ENCODE assay signal across 15 mouse cellular contexts in the genomic region with DNA sequence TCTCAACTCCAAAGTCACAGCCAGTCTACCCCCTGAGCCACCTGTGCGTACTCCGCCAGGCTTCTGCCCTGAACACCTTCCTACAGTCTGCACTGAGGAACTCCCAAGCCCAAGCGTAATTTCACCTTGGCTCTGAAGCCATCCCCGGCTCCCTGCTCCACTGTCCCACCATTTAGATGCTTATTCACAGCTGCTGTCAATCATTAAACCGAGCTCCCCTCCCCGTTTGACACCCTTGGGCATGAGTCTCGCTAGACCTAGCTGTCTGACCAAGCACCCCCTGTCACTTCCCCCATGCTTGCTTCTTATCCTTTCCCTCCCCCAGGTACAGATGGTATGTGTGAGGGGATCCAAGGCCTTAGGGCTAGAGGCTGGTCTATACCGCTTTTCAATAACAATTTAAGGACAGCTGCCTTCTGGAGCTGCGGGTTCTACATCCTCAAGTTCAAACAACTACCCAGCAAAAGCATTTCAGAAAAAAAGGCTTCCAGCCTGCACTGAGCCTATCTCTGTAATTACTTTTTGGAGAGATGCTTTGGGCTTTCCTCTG. TPM values are rescaled to one million over a fixed set of nuclear protein-coding genes. Genes with fewer than 3 reads are reported as not detected.
DNase-seq lines count a peak whose midpoint lies in the region; ATAC-seq and TF ChIP-seq lines count a peak whose summit lies in the region.
"Had no signal": no experiment of that assay in that cellular context is flagged by ENCODE, and none has a peak within 500 bp of the region (broad histone marks: within the 10 kb centered on the region; RNA-seq: fewer than 3 reads in every experiment).

No protein-coding gene starts in this region.

- ATAC-seq in lung, embryonic 14.5 days (ENCODE audit: insufficient read depth), result no peak
- no peak for ATAC-seq in embryonic facial prominence, embryonic 13.5 days (ENCODE audit: insufficient number of reproducible peaks, insufficient read depth, low FRiP score, low TSS enrichment, low read depth)
- ATAC-seq in limb, embryonic 13.5 days (ENCODE audit: low FRiP score, low read depth), result no peak
- ATAC-seq: forebrain, embryonic 16.5 days had no signal

- peaks cover 46% of the 10 kb centered on the region for H3K4me1 ChIP-seq in lung, embryonic 14.5 days (ENCODE audit: insufficient read depth)
- peaks cover 16% of the 10 kb centered on the region for H3K4me1 ChIP-seq in lung, adult 2 months (ENCODE audit: control insufficient read depth, insufficient read depth, low read length)
- peaks cover 77% of the 10 kb centered on the region for H3K4me1 ChIP-seq in embryonic facial prominence, embryonic 13.5 days
- H3K4me1 ChIP-seq in kidney, adult 2 months (ENCODE audit: control insufficient read depth, insufficient read depth, low read length), result peaks cover 72% of the 10 kb centered on the region
- H3K4me1 ChIP-seq in limb, embryonic 13.5 days, result peaks cover 69% of the 10 kb centered on the region

- no peak for DNase-seq in lung, embryonic 14.5 days
- DNase-seq in lung, adult 2 months, result no peak
- DNase-seq in kidney, adult 2 months, result peak; percentile 93
- no peak for DNase-seq in right cerebral cortex, postnatal 36 days (ENCODE audit: low spot score in 2 of 2)
- DNase-seq in urinary bladder, adult 18-20 months (ENCODE audit: low spot score in 2 of 2), result no peak
- no peak for DNase-seq in frontal cortex, postnatal 10 days (ENCODE audit: low spot score in 2 of 2)
- DNase-seq: cerebellum, postnatal 25 days; right cerebral cortex, postnatal 4 days; thymus, adult 18-20 months had no signal

- no peak overlapping the region for H3K4me2 ChIP-seq in lung, embryonic 14.5 days
- H3K4me2 ChIP-seq in embryonic facial prominence, embryonic 13.5 days, result no peak overlapping the region
- H3K4me2 ChIP-seq in limb, embryonic 13.5 days (replicated peaks), result peak overlapping the region; percentile 12; the same call in 1 of the 2 replicates
- H3K4me2 ChIP-seq: hindbrain, embryonic 15.5 days had no signal

- peak overlapping the region; percentile 0; the same call in 1 of the 2 replicates for H3K27ac ChIP-seq in lung, embryonic 14.5 days (ENCODE audit: low read depth)
- H3K27ac ChIP-seq in embryonic facial prominence, embryonic 13.5 days, result peak overlapping the region; percentile 82
- peak overlapping the region; percentile 78 for H3K27ac ChIP-seq in kidney, adult 2 months (ENCODE audit: insufficient read depth, low read depth, low read length)
- H3K27ac ChIP-seq in limb, embryonic 13.5 days, result peak overlapping the region; percentile 64; the same call in 1 of the 2 replicates
- H3K27ac ChIP-seq: hindbrain, embryonic 15.5 days had no signal

- no peak overlapping the region; the same call in 1 of the 2 replicates for H3K9ac ChIP-seq in lung, embryonic 14.5 days
- H3K9ac ChIP-seq in embryonic facial prominence, embryonic 13.5 days, result peak overlapping the region; percentile 55; the same call in 1 of the 2 replicates
- no peak overlapping the region for H3K9ac ChIP-seq in limb, embryonic 13.5 days
- H3K9ac ChIP-seq: hindbrain, embryonic 15.5 days had no signal

- no peaks in the 10 kb centered on the region for H3K36me3 ChIP-seq in lung, embryonic 14.5 days (ENCODE audit: insufficient read depth)
- H3K36me3 ChIP-seq in embryonic facial prominence, embryonic 13.5 days, result no peaks in the 10 kb centered on the region
- no peaks in the 10 kb centered on the region for H3K36me3 ChIP-seq in kidney, adult 2 months (ENCODE audit: control insufficient read depth, insufficient read depth, low read length)
- H3K36me3 ChIP-seq in limb, embryonic 13.5 days, result peaks cover 8% of the 10 kb centered on the region; the same call in 1 of the 2 replicates
- H3K36me3 ChIP-seq: hindbrain, embryonic 15.5 days had no signal

- no peak overlapping the region for H3K4me3 ChIP-seq in lung, embryonic 14.5 days (ENCODE audit: low read depth, low read length)
- H3K4me3 ChIP-seq in lung, adult 2 months (replicated peaks; ENCODE audit: extremely low read depth, low read depth, low read length), result no peak overlapping the region
- H3K4me3 ChIP-seq in embryonic facial prominence, embryonic 13.5 days, result no peak overlapping the region
- no peak overlapping the region for H3K4me3 ChIP-seq in kidney, adult 2 months (ENCODE audit: insufficient read depth, low read depth, low read length)
- no peak overlapping the region for H3K4me3 ChIP-seq in limb, embryonic 13.5 days
- H3K4me3 ChIP-seq: hindbrain, embryonic 15.5 days had no signal

- TF ChIP-seq POLR2A in lung, adult 2 months (IDR thresholded peaks at IDR 0.05; ENCODE audit: borderline replicate concordance, extremely low read depth, low read depth, low read length), result no peak
- TF ChIP-seq POLR2A in kidney, adult 2 months (IDR thresholded peaks at IDR 0.05; ENCODE audit: low read depth, low read length), result no peak

- H3K9me3 ChIP-seq in lung, embryonic 14.5 days (ENCODE audit: low read depth, low read length), result no peaks in the 10 kb centered on the region
- no peaks in the 10 kb centered on the region for H3K9me3 ChIP-seq in embryonic facial prominence, embryonic 13.5 days
- no peaks in the 10 kb centered on the region for H3K9me3 ChIP-seq in limb, embryonic 13.5 days
- H3K9me3 ChIP-seq: hindbrain, embryonic 15.5 days had no signal

- 48% methylated on average over 9 of the region's 9 CpGs for WGBS in lung, embryonic 14.5 days
- WGBS in lung, adult 2 months, result 71% methylated on average over 9 of the region's 9 CpGs
- WGBS in embryonic facial prominence, embryonic 13.5 days, result 42% methylated on average over 9 of the region's 9 CpGs
- WGBS in kidney, adult 2 months, result 41% methylated on average over 9 of the region's 9 CpGs
- 51% methylated on average over 9 of the region's 9 CpGs for WGBS in limb, embryonic 13.5 days

- no peak for TF ChIP-seq CTCF in lung, embryonic 14.5 days (IDR thresholded peaks at IDR 0.05; ENCODE audit: low read depth)
- no peak for TF ChIP-seq CTCF in lung, adult 2 months (IDR thresholded peaks at IDR 0.05; ENCODE audit: insufficient read depth, low read length)
- TF ChIP-seq CTCF in kidney, adult 2 months (conservative IDR thresholded peaks at IDR 0.05; ENCODE audit: insufficient read depth, insufficient read length, low read depth, low read length), result no peak

- H3K27me3 ChIP-seq in lung, embryonic 14.5 days (ENCODE audit: insufficient read depth, low read length), result no peaks in the 10 kb centered on the region
- no peaks in the 10 kb centered on the region for H3K27me3 ChIP-seq in embryonic facial prominence, embryonic 13.5 days
- H3K27me3 ChIP-seq in kidney, adult 2 months (replicated peaks; ENCODE audit: control insufficient read depth, insufficient read depth, low read length), result no peaks in the 10 kb centered on the region
- no peaks in the 10 kb centered on the region for H3K27me3 ChIP-seq in limb, embryonic 13.5 days
- H3K27me3 ChIP-seq: hindbrain, embryonic 15.5 days had no signal

RNA-seq across cellular contexts. Expression of gene Fignl2, which starts 8.7 kb away (rescaled TPM):
- 0.26 and 0.34 TPM in 2 replicates for polyA plus RNA-seq in lung, embryonic 14.5 days (2014; fragmentation: Nextera tagmentation; extraction: Ambion mirVana)
- 9.3 and 10.6 TPM in 2 replicates for polyA plus RNA-seq in lung, adult 2 months (2012; rRNA removed)
- polyA plus RNA-seq in embryonic facial prominence, embryonic 13.5 days (2015; fragmentation: Nextera tagmentation; extraction: Ambion mirVana), result 0.21 and 0.28 TPM in 2 replicates
- 8.6 and 9.6 TPM in 2 replicates for polyA plus RNA-seq in kidney, adult 2 months (2012; rRNA removed)
- polyA plus RNA-seq in limb, embryonic 13.5 days (2015; fragmentation: Nextera tagmentation; extraction: Ambion mirVana), result 0.20 and 0.26 TPM in 2 replicates
- polyA plus RNA-seq: forebrain, embryonic 16.5 days had no signal

RNA-seq across cellular contexts. Expression of gene Gm47841, which starts 22.5 kb away (rescaled TPM):
- polyA plus RNA-seq in lung, embryonic 14.5 days (2014; fragmentation: Nextera tagmentation; extraction: Ambion mirVana), result not detected in 2 replicates
- 0.15 and 0.22 TPM in 2 replicates for polyA plus RNA-seq in lung, adult 2 months (2012; rRNA removed)
- not detected in 2 replicates for polyA plus RNA-seq in embryonic facial prominence, embryonic 13.5 days (2015; fragmentation: Nextera tagmentation; extraction: Ambion mirVana)
- 0.23 TPM in 1 of 2 replicates, not detected in the other for polyA plus RNA-seq in kidney, adult 2 months (2012; rRNA removed)
- polyA plus RNA-seq in limb, embryonic 13.5 days (2015; fragmentation: Nextera tagmentation; extraction: Ambion mirVana), result not detected in 2 replicates
- polyA plus RNA-seq: brain, embryonic 14.5 days; forebrain, embryonic 16.5 days; hindbrain, embryonic 15.5 days; neural tube, embryonic 14.5 days had no signal

RNA-seq across cellular contexts. Expression of gene Ankrd33, which starts 45.8 kb away (rescaled TPM):
- not detected in 2 replicates for polyA plus RNA-seq in lung, embryonic 14.5 days (2014; fragmentation: Nextera tagmentation; extraction: Ambion mirVana)
- 0.10 and 0.28 TPM in 2 replicates for polyA plus RNA-seq in lung, adult 2 months (2012; rRNA removed)
- polyA plus RNA-seq in embryonic facial prominence, embryonic 13.5 days (2015; fragmentation: Nextera tagmentation; extraction: Ambion mirVana), result not detected in 2 replicates
- polyA plus RNA-seq in kidney, adult 2 months (2012; rRNA removed), result not detected in 2 replicates
- polyA plus RNA-seq in limb, embryonic 13.5 days (2015; fragmentation: Nextera tagmentation; extraction: Ambion mirVana), result not detected in 2 replicates
- polyA plus RNA-seq: brain, embryonic 14.5 days; forebrain, embryonic 16.5 days; hindbrain, embryonic 15.5 days; neural tube, embryonic 14.5 days had no signal

RNA-seq across cellular contexts. Expression of gene Acvrl1, which starts 58.6 kb away (rescaled TPM):
- polyA plus RNA-seq in lung, embryonic 14.5 days (2014; fragmentation: Nextera tagmentation; extraction: Ambion mirVana), result 34.4 and 39.0 TPM in 2 replicates
- 672 and 695 TPM in 2 replicates for polyA plus RNA-seq in lung, adult 2 months (2012; rRNA removed)
- 9.9 and 10.1 TPM in 2 replicates for polyA plus RNA-seq in embryonic facial prominence, embryonic 13.5 days (2015; fragmentation: Nextera tagmentation; extraction: Ambion mirVana)
- 33.4 and 34.1 TPM in 2 replicates for polyA plus RNA-seq in kidney, adult 2 months (2012; rRNA removed)
- 9.6 TPM in 2 replicates for polyA plus RNA-seq in limb, embryonic 13.5 days (2015; fragmentation: Nextera tagmentation; extraction: Ambion mirVana)

Comparison
In these comparisons a context has a peak if more than half of its experiments do, and no peak if none do; other contexts are left out.
1. H3K27ac ChIP-seq: peak in every context shown above with its lines; median percentile 82 in embryonic facial prominence, embryonic 13.5 days; 78 in kidney, adult 2 months; 64 in limb, embryonic 13.5 days; 0 in lung, embryonic 14.5 days.